Mouse (Mus musculus) liver, postnatal 0 days (tissue): ENCODE results near the gene Bclaf1.

ENCODE experiments used
- CTCF ChIP-seq: sonication (generic); IDR thresholded peaks from 2 replicates; pipeline ENCODE4 v1.5.1; 2016; ENCODE audit warnings: antibody characterized with exemption, low read depth
- EP300 ChIP-seq: IDR thresholded peaks from 2 replicates; pipeline ENCODE4 v1.6.1; 2016; ENCODE audit warnings: antibody characterized with exemption, low read depth, mild to moderate bottlenecking

DNA sequence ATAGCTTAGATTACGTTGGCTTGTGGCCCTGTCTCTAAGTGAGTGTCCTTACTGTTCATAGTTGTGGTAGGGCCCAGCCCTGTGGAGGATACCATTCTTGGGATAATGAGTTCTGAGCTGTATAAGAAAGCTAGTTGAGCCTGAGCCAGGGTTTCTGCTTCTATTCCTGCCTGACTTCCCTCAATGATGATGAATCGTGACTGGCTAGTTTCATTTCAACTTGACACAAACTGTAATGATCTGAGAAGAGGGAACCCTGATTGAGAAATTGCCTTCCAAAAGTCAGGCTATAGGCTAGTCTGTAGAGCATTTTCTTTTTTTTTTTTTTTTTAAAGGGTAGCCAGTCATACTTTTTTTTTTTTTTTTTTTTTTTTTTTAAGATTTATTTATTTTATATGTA lies 36.6 kb downstream of the Bclaf1 start:
- TF ChIP-seq EP300 (no peak), CTCF (no peak)
